Mouse (Mus musculus) neural tube, embryonic 14.5 days (tissue): ENCODE measurements around the gene Pet100. TPM values are rescaled to one million over a fixed set of nuclear protein-coding genes. Genes with fewer than 3 reads are reported as not detected.
"Not testable (repeated sequence)": the region's sequence is repeated elsewhere in the genome, so short reads cannot be mapped to it uniquely, and the experiment has no call there.

Experiments
- ATAC-seq: fragments of 200-750 bp; cut with Nextera tagmentation; 2 replicates; pipeline ENCODE4 v1.8.0; 2017; ENCODE audit warnings: low read depth, mild to moderate bottlenecking, moderate TSS enrichment, moderate library complexity
- H3K27ac ChIP-seq: fragments of 300-500 bp; sonication (generic); 2 replicates; pipeline ENCODE4 v1.5.1; 2014; ENCODE audit warnings: low read depth, mild to moderate bottlenecking, control low read depth, low read length, moderate library complexity, mixed read lengths
- H3K27me3 ChIP-seq: fragments of 300-500 bp; sonication (generic); 2 replicates; pipeline ENCODE4 v1.6.1; 2014; ENCODE audit warnings: low read length; ENCODE audit not compliant: control insufficient read depth, insufficient read depth
- H3K36me3 ChIP-seq: fragments of 300-500 bp; sonication (generic); 2 replicates; pipeline ENCODE4 v1.6.1; 2014; ENCODE audit warnings: low read length, mixed read lengths; ENCODE audit not compliant: control insufficient read depth, insufficient read depth
- H3K4me1 ChIP-seq: fragments of 300-500 bp; sonication (generic); 2 replicates; pipeline ENCODE4 v1.6.1; 2014; ENCODE audit warnings: low read length; ENCODE audit not compliant: control insufficient read depth, insufficient read depth
- H3K4me2 ChIP-seq: fragments of 300-500 bp; sonication (generic); 2 replicates; pipeline ENCODE4 v1.6.1; 2014; ENCODE audit warnings: mild to moderate bottlenecking, low read depth, low read length, control low read depth
- H3K4me3 ChIP-seq: fragments of 300-500 bp; sonication (generic); 2 replicates; pipeline ENCODE4 v1.5.1; 2014; ENCODE audit warnings: low read depth, low read length, control low read depth, mixed read lengths
- H3K9ac ChIP-seq: fragments of 300-500 bp; sonication (generic); replicated peaks from 2 replicates; pipeline ENCODE4 v1.6.1; 2014; ENCODE audit warnings: low read depth, mild to moderate bottlenecking, control low read depth, low read length, mixed read lengths
- H3K9me3 ChIP-seq: fragments of 300-500 bp; sonication (generic); 2 replicates; pipeline ENCODE4 v1.6.1; 2016; ENCODE audit warnings: low read length; ENCODE audit not compliant: control insufficient read depth
- WGBS: fragments of 180-500 bp; shearing (Covaris S2); extraction: QIAGEN DNeasy Blood & Tissue Kit; methylation state at CpG from one replicate; pipeline ENCODE4 v1.1.7; 2014; 5-methylcytosine and 5-hydroxymethylcytosine counted together
- polyA plus RNA-seq: library from polyadenylated mRNA; unstranded; fragments of >200 nt; fragmentation: Nextera tagmentation; extraction: Ambion mirVana; gene quantifications from 2 replicates; pipeline ENCODE4 v1.2.1, GENCODE M21; 2014

Gene Pet100
- 81.2 and 89.1 TPM in 2 replicates for polyA plus RNA-seq

DNA sequence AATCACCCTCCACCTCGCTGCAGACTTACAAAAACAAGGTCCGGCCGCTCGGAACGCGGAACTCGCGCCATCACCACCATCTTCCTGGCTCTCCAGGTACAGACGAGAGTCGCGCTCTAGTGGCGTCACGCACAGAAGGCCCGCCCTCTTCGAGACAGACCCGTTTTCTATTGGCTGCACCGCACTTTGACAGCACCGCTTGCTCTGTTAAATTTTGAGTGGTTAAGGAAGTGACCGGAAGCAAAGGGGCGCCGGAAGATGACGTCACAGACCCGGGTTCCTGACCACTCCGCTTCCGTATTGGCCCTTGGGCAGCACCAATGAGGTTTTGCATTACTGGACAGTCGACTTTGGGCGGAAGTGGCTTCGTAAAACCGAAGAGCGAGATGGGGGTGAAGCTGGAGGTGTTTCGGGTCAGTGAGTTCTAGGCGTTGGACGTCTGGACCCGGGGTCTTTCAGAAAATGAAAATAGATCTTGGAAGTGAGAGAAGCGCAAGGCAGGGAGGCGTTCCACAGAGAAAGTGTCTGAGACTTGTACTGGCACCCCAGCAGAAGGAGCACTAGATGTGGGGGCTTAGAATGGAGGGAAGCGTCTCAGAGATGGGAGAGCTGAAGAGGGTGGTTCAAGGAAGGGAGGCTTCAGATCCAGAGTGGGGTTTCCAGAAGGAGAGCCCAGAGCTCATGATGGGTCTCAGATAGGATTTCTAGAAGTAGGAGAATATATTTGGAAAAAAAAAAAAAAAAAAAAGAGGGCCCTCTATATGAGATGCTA lies at the start of gene Pet100, which contains the start of gene Xab2:
Gene Pet100, plus strand, starts transcription at position 350 of the 772 bp plus-strand sequence.
Gene Xab2, minus strand, starts transcription at position 118 of the 772 bp plus-strand sequence.
- peaks cover 13% of the 10 kb centered on the region for H3K4me1 ChIP-seq
- WGBS: under 1% methylated on average over 37 of the region's 37 CpGs
- no peak within 1 kb of the TSS for H3K27ac ChIP-seq
- H3K4me3 ChIP-seq: peak within 1 kb of the TSS; percentile 75
- H3K36me3 ChIP-seq: peaks cover 17% of the 10 kb centered on the region
- peak; percentile 96 for ATAC-seq
- no peaks in the 10 kb centered on the region for H3K9me3 ChIP-seq
- peak within 1 kb of the TSS; percentile 71 for H3K4me2 ChIP-seq
- H3K9ac ChIP-seq: peak within 1 kb of the TSS; percentile 70
- no peaks in the 10 kb centered on the region for H3K27me3 ChIP-seq

GRCm38 (mm10) chr8:3574546-3574945 lies 46.8 kb upstream of the Pet100 start:
- 91% methylated on average over 3 of the region's 3 CpGs for WGBS
- no peak overlapping the region for H3K27ac ChIP-seq
- no peak for ATAC-seq
- no peaks in the 10 kb centered on the region for H3K9me3 ChIP-seq
- H3K36me3 ChIP-seq: no peaks in the 10 kb centered on the region
- H3K9ac ChIP-seq: no peak overlapping the region
- no peak overlapping the region for H3K4me3 ChIP-seq
- no peaks in the 10 kb centered on the region for H3K4me1 ChIP-seq
- H3K4me2 ChIP-seq: no peak overlapping the region
- no peaks in the 10 kb centered on the region for H3K27me3 ChIP-seq

GRCm38 (mm10) chr8:3576211-3576960 lies 45.0 kb upstream of the Pet100 start:
- Histone ChIP-seq H3K27me3 (no peaks in the 10 kb centered on the region), H3K4me1 (no peaks in the 10 kb centered on the region), H3K36me3 (no peaks in the 10 kb centered on the region), H3K4me3 (no peak overlapping the region), H3K27ac (no peak overlapping the region), H3K9ac (no peak overlapping the region), H3K9me3 (no peaks in the 10 kb centered on the region), H3K4me2 (no peak overlapping the region)
- ATAC-seq: no peak
- WGBS: 79% methylated on average over 15 of the region's 15 CpGs

- no peak overlapping the region for H3K4me3 ChIP-seq
- ATAC-seq: no peak
- H3K9ac ChIP-seq: no peak overlapping the region
- H3K27me3 ChIP-seq: no peaks in the 10 kb centered on the region
- no peaks in the 10 kb centered on the region for H3K4me1 ChIP-seq
- no peak overlapping the region for H3K4me2 ChIP-seq
- 83% methylated on average over 9 of the region's 9 CpGs for WGBS
- H3K9me3 ChIP-seq: no peaks in the 10 kb centered on the region
- H3K36me3 ChIP-seq: no peaks in the 10 kb centered on the region
- no peak overlapping the region for H3K27ac ChIP-seq
Observed at GRCm38 (mm10) chr8:3579390-3580364, 41.7 kb upstream of the Pet100 start.

- ATAC-seq: not testable (repeated sequence)
Observed at GRCm38 (mm10) chr8:3581961-3582360, 39.4 kb upstream of the Pet100 start.

DNA sequence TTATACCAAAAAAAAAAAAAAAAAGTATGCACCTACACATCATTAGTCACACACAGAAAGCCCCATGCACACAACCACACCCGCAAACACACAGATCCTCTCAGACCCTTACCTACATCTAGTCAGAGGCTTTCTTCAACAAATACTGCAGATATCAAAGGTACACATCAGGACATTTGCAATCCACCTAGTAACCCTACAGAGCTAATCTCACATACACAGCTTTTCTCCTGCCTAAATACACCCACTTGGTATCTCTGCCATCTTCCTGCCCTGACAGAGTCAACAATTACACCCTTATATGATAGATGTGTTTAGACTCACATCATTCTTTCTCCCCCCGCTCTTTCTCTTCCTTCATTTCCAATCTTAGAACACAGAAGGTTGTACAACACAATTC lies 34.9 kb upstream of the Pet100 start:
- no peak overlapping the region for H3K9ac ChIP-seq
- no peak overlapping the region for H3K27ac ChIP-seq
- no peak overlapping the region for H3K4me2 ChIP-seq
- ATAC-seq: no peak
- no peaks in the 10 kb centered on the region for H3K27me3 ChIP-seq
- no peaks in the 10 kb centered on the region for H3K36me3 ChIP-seq
- WGBS: 96% methylated on average over 2 of the region's 2 CpGs
- no peaks in the 10 kb centered on the region for H3K4me1 ChIP-seq
- H3K4me3 ChIP-seq: no peak overlapping the region
- no peaks in the 10 kb centered on the region for H3K9me3 ChIP-seq

More at GRCm38 (mm10) chr8:3581961-3582360, 39.4 kb upstream of the Pet100 start:
- WGBS: 93% methylated on average over 1 of the region's 3 CpGs
- H3K27ac ChIP-seq, H3K9ac ChIP-seq, H3K27me3 ChIP-seq, H3K36me3 ChIP-seq, H3K4me3 ChIP-seq, H3K4me2 ChIP-seq, H3K4me1 ChIP-seq, H3K9me3 ChIP-seq: not testable (repeated sequence)

DNA sequence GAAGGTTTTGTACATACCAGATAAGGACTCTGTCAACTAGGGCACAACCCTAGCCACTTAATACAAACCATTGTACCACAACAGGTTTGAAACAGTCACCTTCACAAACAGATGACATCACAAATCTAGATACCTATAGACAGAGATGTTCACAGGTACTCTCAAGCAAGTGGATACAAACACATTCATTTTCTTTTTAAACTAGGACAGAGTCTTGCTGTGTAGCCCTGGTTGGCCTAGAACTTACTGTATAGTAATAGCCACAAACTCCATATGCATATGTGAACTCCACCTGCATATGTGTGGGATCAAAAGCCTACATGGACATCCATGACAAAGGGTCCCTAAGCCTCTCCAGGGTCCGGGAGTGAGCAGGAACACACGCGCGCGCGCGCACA lies 34.4 kb upstream of the Pet100 start, which contains the start of gene Camsap3:
Gene Camsap3, plus strand, starts transcription at position 301 of the 398 bp plus-strand sequence.
- Histone ChIP-seq H3K36me3 (no peaks in the 10 kb centered on the region), H3K4me1 (no peaks in the 10 kb centered on the region), H3K4me3 (peak within 1 kb of the TSS; percentile 87), H3K27me3 (no peaks in the 10 kb centered on the region), H3K9me3 (no peaks in the 10 kb centered on the region), H3K4me2 (peak within 1 kb of the TSS; percentile 73), H3K9ac (peak within 1 kb of the TSS; percentile 88), H3K27ac (peak within 1 kb of the TSS; percentile 82)
- WGBS: 0% methylated on average over 7 of the region's 7 CpGs
- no peak; the same call in 1 of the 2 replicates for ATAC-seq

DNA sequence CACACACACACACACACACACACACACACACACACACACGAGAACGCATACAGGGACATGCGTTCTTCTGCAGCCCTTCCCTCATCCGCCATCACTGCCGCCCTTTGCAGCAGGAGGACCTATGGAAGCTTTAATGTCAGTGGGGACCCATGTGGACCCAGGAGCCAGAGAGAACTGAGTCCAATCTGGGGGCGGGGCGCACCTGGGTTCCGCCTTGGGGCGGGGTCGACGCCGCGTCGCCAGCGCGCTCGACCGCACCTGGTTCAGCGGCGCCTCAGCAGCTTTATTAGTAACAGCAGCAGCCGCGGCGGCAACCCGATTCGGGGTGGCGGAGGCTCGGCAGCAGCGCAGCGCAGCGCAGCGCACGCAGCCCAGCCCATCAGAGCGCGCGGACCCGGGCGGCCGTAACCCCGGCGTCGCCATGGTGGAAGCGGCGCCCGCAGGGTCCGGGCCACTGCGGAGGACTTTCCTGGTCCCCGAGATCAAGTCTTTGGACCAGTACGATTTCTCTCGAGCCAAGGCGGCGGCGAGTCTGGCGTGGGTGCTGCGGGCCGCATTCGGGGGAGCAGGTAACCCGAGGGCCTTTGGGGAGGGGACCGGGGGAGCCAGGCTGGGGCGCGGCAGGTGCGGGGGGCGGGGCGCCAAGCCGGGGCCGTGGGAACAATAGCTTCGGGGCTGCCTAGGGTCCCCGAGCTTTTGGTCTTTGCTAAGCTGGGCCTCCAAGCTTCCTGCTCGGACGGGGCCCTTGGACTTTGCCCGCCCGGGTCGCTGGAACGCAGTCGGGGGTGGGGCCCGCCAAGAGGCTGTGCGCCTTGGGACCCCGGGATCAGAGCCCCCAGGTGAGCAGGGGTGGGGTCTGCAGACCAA lies 33.7 kb upstream of the Pet100 start:
- no peaks in the 10 kb centered on the region for H3K4me1 ChIP-seq
- H3K36me3 ChIP-seq: no peaks in the 10 kb centered on the region
- peak overlapping the region; percentile 87 for H3K4me3 ChIP-seq
- H3K27me3 ChIP-seq: no peaks in the 10 kb centered on the region
- H3K9ac ChIP-seq: peak overlapping the region; percentile 88
- peak overlapping the region; percentile 73 for H3K4me2 ChIP-seq
- 1% methylated on average over 74 of the region's 77 CpGs for WGBS
- peak; percentile 85 for ATAC-seq
- H3K27ac ChIP-seq: peak overlapping the region; percentile 82
- no peaks in the 10 kb centered on the region for H3K9me3 ChIP-seq
